Mouse (Mus musculus): ENCODE measurements at regions not wholly inside any gene's neighbourhood (a gene's known extent, or its start where the extent isn't known, plus 50 kb on each side); places are given as distances from the start of the nearest gene placed in this dataset.

- H3K36me3 ChIP-seq (ENCODE audit: control insufficient read depth, insufficient read depth, low read length, poor library complexity, severe bottlenecking), result no peaks in the 10 kb centered on the region
- no peak for DNase-seq (ENCODE audit: low read depth, low spot score)
- in situ Hi-C loops (cut with MboI; ENCODE audit: low sequenced_read_pairs in 2 of 2, unreplicated experiment in 2 of 2), result loop anchor here (10.0 to 25.0 kb wide), 2 partner anchors 431 to 434 kb away; no protein-coding TSS in a partner anchor
Measured at GRCm38 (mm10) chr11:114203416-114203815, 136.6 kb upstream of the Sdk2 start.

DNA sequence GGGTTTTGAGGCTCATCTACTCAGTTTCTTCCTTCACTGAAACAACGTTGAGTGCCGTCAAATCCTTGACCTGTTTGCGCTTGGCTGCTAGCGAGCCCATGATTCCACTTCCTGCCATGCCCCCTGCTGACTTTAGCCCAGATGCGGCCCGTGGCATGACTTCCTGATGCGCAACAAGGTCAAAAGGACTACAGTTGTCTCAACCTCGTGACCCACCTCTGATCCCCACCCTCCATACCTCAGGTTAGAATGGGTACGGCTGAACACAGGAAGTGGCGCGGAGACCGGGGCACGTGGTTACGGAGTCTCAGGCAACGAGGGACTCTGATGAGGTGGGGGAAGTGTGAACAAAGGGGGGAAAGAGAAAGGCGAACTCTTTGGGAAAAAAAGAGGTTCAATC, 135.6 kb upstream of the Sdk2 start:
- Histone ChIP-seq H3K4me3 (ENCODE audit: insufficient read depth in 1 of 2, low read depth in 1 of 2, low read length in 2 of 2, poor library complexity in 1 of 2, severe bottlenecking in 1 of 2) (no peak overlapping the region), H3K9ac (ENCODE audit: insufficient read depth, low read depth, low read length, poor library complexity, severe bottlenecking) (no peak overlapping the region), H3K27ac (ENCODE audit: insufficient read depth, low read depth, low read length, poor library complexity, severe bottlenecking) (no peak overlapping the region), H3K36me3 (ENCODE audit: control insufficient read depth, insufficient read depth, low read length, poor library complexity, severe bottlenecking) (no peaks in the 10 kb centered on the region), H3K9me3 (ENCODE audit: control insufficient read depth, insufficient read depth, low read depth, low read length) (no peaks in the 10 kb centered on the region), H3K4me1 (ENCODE audit: control insufficient read depth in 2 of 2, insufficient read depth in 2 of 2, low read length in 2 of 2, poor library complexity in 1 of 2) (no peaks in the 10 kb centered on the region; a peak in 1 of 4 replicates)
- in situ Hi-C loops (cut with MboI; ENCODE audit: low sequenced_read_pairs in 2 of 2, unreplicated experiment in 2 of 2), result loop anchor here (10.0 to 25.0 kb wide), 2 partner anchors 432 to 435 kb away; no protein-coding TSS in a partner anchor
- no peak for TF ChIP-seq MAFK (IDR thresholded peaks at IDR 0.05; ENCODE audit: insufficient read depth, low read depth, low read length)
- TF ChIP-seq ZC3H11A (IDR thresholded peaks at IDR 0.05; ENCODE audit: borderline replicate concordance, low read depth, low read length), result no peak
- TF ChIP-seq HCFC1 (IDR thresholded peaks at IDR 0.05; ENCODE audit: borderline replicate concordance, insufficient read depth, low read length), result no peak
- no peak for TF ChIP-seq CHD2 (IDR thresholded peaks at IDR 0.05; ENCODE audit: low read depth, low read length)
- no peak for TF ChIP-seq ZNF384 (IDR thresholded peaks at IDR 0.05; ENCODE audit: low read depth, low read length)
- DNase-seq (ENCODE audit: low read depth, low spot score), result no peak

More at GRCm38 (mm10) chr11:114203416-114203815, 136.6 kb upstream of the Sdk2 start:
- no peak overlapping the region for H3K9ac ChIP-seq (ENCODE audit: insufficient read depth, low read depth, low read length, poor library complexity, severe bottlenecking)
- no peaks in the 10 kb centered on the region for H3K9me3 ChIP-seq (ENCODE audit: control insufficient read depth, insufficient read depth, low read depth, low read length)
- TF ChIP-seq CHD2 (IDR thresholded peaks at IDR 0.05; ENCODE audit: low read depth, low read length), result no peak
- no peaks in the 10 kb centered on the region; a peak in 1 of 4 replicates for H3K4me1 ChIP-seq (ENCODE audit: control insufficient read depth in 2 of 2, insufficient read depth in 2 of 2, low read length in 2 of 2, poor library complexity in 1 of 2)
- no peak overlapping the region for H3K27ac ChIP-seq (ENCODE audit: insufficient read depth, low read depth, low read length, poor library complexity, severe bottlenecking)
- H3K4me3 ChIP-seq (ENCODE audit: insufficient read depth in 1 of 2, low read depth in 1 of 2, low read length in 2 of 2, poor library complexity in 1 of 2, severe bottlenecking in 1 of 2), result no peak overlapping the region

DNA sequence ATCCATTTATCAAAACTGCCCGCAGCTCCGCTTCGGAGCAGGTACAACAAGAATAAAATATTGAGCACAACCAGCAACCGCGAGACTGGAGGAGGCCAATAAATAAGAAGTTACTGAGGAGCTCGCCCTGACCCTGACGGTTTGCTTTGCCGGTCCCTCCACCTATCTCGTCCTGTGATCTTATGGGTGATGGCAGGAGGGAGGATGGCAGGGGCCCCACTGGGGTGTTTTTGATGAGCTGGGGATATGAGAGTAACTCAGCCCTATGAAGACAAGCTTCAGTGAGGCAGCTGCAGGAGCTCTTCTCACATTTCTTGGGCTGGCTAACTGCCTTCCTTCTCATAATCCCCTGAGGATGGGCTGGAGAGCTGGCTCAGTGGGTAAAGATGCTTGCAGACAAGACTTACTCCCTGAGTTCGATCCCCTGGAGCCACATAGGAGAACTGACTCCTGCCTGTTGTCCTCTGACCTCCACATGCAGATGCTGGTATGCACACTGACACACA, 132.3 kb upstream of the Sdk2 start:
- Histone ChIP-seq H3K27ac (ENCODE audit: insufficient read depth, low read depth, low read length, poor library complexity, severe bottlenecking) (no peak overlapping the region), H3K4me1 (ENCODE audit: control insufficient read depth in 2 of 2, insufficient read depth in 2 of 2, low read length in 2 of 2, poor library complexity in 1 of 2) (peaks cover 0 to 1% of the 10 kb centered on the region in 2 experiments; a peak in 1 of 4 replicates)
- in situ Hi-C loops (cut with MboI; ENCODE audit: low sequenced_read_pairs in 2 of 2, unreplicated experiment in 2 of 2), result no loop called here

GRCm38 (mm10) chr11:114198317-114199032, 131.6 kb upstream of the Sdk2 start:
- H3K36me3 ChIP-seq (ENCODE audit: control insufficient read depth, insufficient read depth, low read length, poor library complexity, severe bottlenecking), result no peaks in the 10 kb centered on the region
- TF ChIP-seq ZNF384 (IDR thresholded peaks at IDR 0.05; ENCODE audit: low read depth, low read length) (no peak), MAFK (IDR thresholded peaks at IDR 0.05; ENCODE audit: insufficient read depth, low read depth, low read length) (no peak), CHD2 (IDR thresholded peaks at IDR 0.05; ENCODE audit: low read depth, low read length) (no peak)
- no peak overlapping the region for H3K27ac ChIP-seq (ENCODE audit: insufficient read depth, low read depth, low read length, poor library complexity, severe bottlenecking)
- no peak overlapping the region for H3K4me3 ChIP-seq (ENCODE audit: insufficient read depth in 1 of 2, low read depth in 1 of 2, low read length in 2 of 2, poor library complexity in 1 of 2, severe bottlenecking in 1 of 2)
- no peak for DNase-seq (ENCODE audit: low read depth, low spot score)
- H3K9me3 ChIP-seq (ENCODE audit: control insufficient read depth, insufficient read depth, low read depth, low read length), result no peaks in the 10 kb centered on the region
- in situ Hi-C loops (cut with MboI; ENCODE audit: low sequenced_read_pairs in 2 of 2, unreplicated experiment in 2 of 2), result no loop called here
- H3K9ac ChIP-seq (ENCODE audit: insufficient read depth, low read depth, low read length, poor library complexity, severe bottlenecking), result no peak overlapping the region
- peaks cover 0 to 1% of the 10 kb centered on the region in 2 experiments; a peak in 1 of 4 replicates for H3K4me1 ChIP-seq (ENCODE audit: control insufficient read depth in 2 of 2, insufficient read depth in 2 of 2, low read length in 2 of 2, poor library complexity in 1 of 2)

More for the DNA sequence above, 132.3 kb upstream of the Sdk2 start:
- Histone ChIP-seq H3K4me3 (ENCODE audit: insufficient read depth in 1 of 2, low read depth in 1 of 2, low read length in 2 of 2, poor library complexity in 1 of 2, severe bottlenecking in 1 of 2) (no peak overlapping the region), H3K36me3 (ENCODE audit: control insufficient read depth, insufficient read depth, low read length, poor library complexity, severe bottlenecking) (no peaks in the 10 kb centered on the region), H3K9ac (ENCODE audit: insufficient read depth, low read depth, low read length, poor library complexity, severe bottlenecking) (no peak overlapping the region), H3K9me3 (ENCODE audit: control insufficient read depth, insufficient read depth, low read depth, low read length) (no peaks in the 10 kb centered on the region)
- DNase-seq (ENCODE audit: low read depth, low spot score), result no peak
- TF ChIP-seq ZNF384 (IDR thresholded peaks at IDR 0.05; ENCODE audit: low read depth, low read length) (no peak), ZC3H11A (IDR thresholded peaks at IDR 0.05; ENCODE audit: borderline replicate concordance, low read depth, low read length) (no peak), MAFK (IDR thresholded peaks at IDR 0.05; ENCODE audit: insufficient read depth, low read depth, low read length) (no peak), CHD2 (IDR thresholded peaks at IDR 0.05; ENCODE audit: low read depth, low read length) (no peak), HCFC1 (IDR thresholded peaks at IDR 0.05; ENCODE audit: borderline replicate concordance, insufficient read depth, low read length) (no peak)

Measured in ES-E14 (cell line).